Comparison of ENCODE assay signal across 11 mouse cellular contexts in the genomic region with DNA sequence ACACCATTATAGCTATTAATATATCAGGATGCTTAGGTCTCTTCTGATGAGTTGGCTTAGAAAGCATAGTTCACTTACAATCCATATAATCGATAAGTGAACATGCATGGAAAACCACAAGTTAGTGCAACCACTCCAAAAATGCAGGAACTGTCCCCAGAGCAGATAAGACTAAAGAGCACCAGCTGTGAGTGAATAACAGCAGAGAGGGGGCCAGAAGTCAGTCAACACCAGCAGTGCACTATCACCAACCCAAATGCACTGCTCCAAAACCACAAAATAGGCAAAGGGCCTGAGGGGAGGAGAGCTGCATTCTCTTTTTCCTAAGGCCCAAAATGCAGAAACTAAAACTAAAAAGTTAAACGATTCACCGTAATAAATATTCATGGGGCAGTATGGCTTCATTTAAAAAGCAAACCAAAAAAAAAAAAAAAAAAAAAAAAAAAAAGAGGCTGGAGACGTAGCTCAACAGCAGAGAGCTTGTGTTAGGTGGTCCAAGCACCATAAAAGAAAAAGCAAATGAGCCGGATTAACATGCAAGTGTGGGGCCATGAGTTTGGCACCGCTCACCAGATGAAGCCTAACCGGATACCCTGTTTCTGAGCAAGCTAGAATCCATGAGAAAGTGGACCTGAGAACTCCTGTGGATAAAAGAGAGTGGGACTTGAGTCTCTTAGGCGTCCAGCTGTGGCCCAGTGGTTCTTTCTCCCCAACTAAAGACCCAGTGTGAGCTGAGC. TPM values are rescaled to one million over a fixed set of nuclear protein-coding genes. Genes with fewer than 3 reads are reported as not detected.
DNase-seq lines count a peak whose midpoint lies in the region; ATAC-seq and TF ChIP-seq lines count a peak whose summit lies in the region.
"Had no signal": no experiment of that assay in that cellular context is flagged by ENCODE, and none has a peak within 500 bp of the region (broad histone marks: within the 10 kb centered on the region; RNA-seq: fewer than 3 reads in every experiment).

No protein-coding gene starts in this region.

- DNase-seq in thymus, postnatal 14 days, result peak; percentile 43
- DNase-seq in thymus, postnatal 10 days (ENCODE audit: low spot score in 2 of 2), result no peak
- DNase-seq in limb, embryonic 10.5 days (ENCODE audit: low spot score), result no peak
- DNase-seq in cerebellum, postnatal 36 days, result no peak
- no peak for DNase-seq in cerebellum, adult 2 months
- no peak for DNase-seq in left cerebral cortex, adult 11 months (ENCODE audit: low spot score)
- DNase-seq: lung, adult 2 months; retina, postnatal 1 day had no signal

- TF ChIP-seq CTCF in cerebellum, adult 2 months (IDR thresholded peaks at IDR 0.05; ENCODE audit: borderline replicate concordance, insufficient read depth, low read depth, low read length), result no peak

- 62% methylated on average over 8 of the region's 8 CpGs for WGBS in heart, embryonic 13.5 days
- WGBS in heart, embryonic 11.5 days (ENCODE audit: insufficient replicate concordance), result 70% methylated on average over 8 of the region's 8 CpGs
- WGBS in limb, embryonic 10.5 days, result 79% methylated on average over 8 of the region's 8 CpGs
- 70% methylated on average over 8 of the region's 8 CpGs for WGBS in cerebellum, adult 2 months

- H3K36me3 ChIP-seq in heart, embryonic 13.5 days, result no peaks in the 10 kb centered on the region
- no peaks in the 10 kb centered on the region for H3K36me3 ChIP-seq in heart, embryonic 11.5 days (ENCODE audit: control insufficient read depth, insufficient read depth, low read length)
- no peaks in the 10 kb centered on the region for H3K36me3 ChIP-seq in limb, embryonic 10.5 days

- H3K27me3 ChIP-seq in heart, embryonic 13.5 days (replicated peaks), result 0 out of 2 replicates have a peak, but pooled peaks cover 9% of the 10 kb centered on the region
- no peaks in the 10 kb centered on the region for H3K27me3 ChIP-seq in heart, embryonic 11.5 days (ENCODE audit: control insufficient read depth, insufficient read depth, low read length)
- no peaks in the 10 kb centered on the region for H3K27me3 ChIP-seq in limb, embryonic 10.5 days (ENCODE audit: low read depth, poor library complexity, severe bottlenecking)
- no peaks in the 10 kb centered on the region for H3K27me3 ChIP-seq in cerebellum, adult 2 months (ENCODE audit: control insufficient read depth, insufficient read depth, low read length)

- no peak overlapping the region for H3K9ac ChIP-seq in heart, embryonic 13.5 days
- no peak overlapping the region for H3K9ac ChIP-seq in heart, embryonic 11.5 days (ENCODE audit: low read depth, low read length)

- ATAC-seq in heart, embryonic 13.5 days (ENCODE audit: extremely low read depth, insufficient number of reproducible peaks, low FRiP score, low TSS enrichment), result no peak
- ATAC-seq in heart, embryonic 11.5 days (replicated peaks; ENCODE audit: insufficient number of reproducible peaks, low FRiP score, low TSS enrichment), result no peak
- ATAC-seq: CD4-positive, CD25-positive, alpha-beta regulatory T cell, adult 4 months had no signal

- H3K4me3 ChIP-seq in heart, embryonic 13.5 days, result no peak overlapping the region
- no peak overlapping the region for H3K4me3 ChIP-seq in heart, embryonic 11.5 days (ENCODE audit: low read depth, low read length)
- H3K4me3 ChIP-seq in limb, embryonic 10.5 days, result no peak overlapping the region
- no peak overlapping the region for H3K4me3 ChIP-seq in cerebellum, adult 2 months (replicated peaks; ENCODE audit: insufficient read depth, low read depth, low read length)

- H3K9me3 ChIP-seq in heart, embryonic 13.5 days, result no peaks in the 10 kb centered on the region
- H3K9me3 ChIP-seq in heart, embryonic 11.5 days (replicated peaks; ENCODE audit: control insufficient read depth, low read length), result no peaks in the 10 kb centered on the region
- no peaks in the 10 kb centered on the region for H3K9me3 ChIP-seq in limb, embryonic 10.5 days (replicated peaks)

- H3K4me2 ChIP-seq in heart, embryonic 13.5 days, result no peak overlapping the region
- no peak overlapping the region for H3K4me2 ChIP-seq in heart, embryonic 11.5 days

- no peak for TF ChIP-seq POLR2A in cerebellum, adult 2 months (IDR thresholded peaks at IDR 0.05; ENCODE audit: borderline replicate concordance, insufficient read depth, low read length)

- 0 out of 2 replicates have a peak overlapping the region, but pooled peaks have one; percentile 5 for H3K27ac ChIP-seq in heart, embryonic 13.5 days (replicated peaks)
- no peak overlapping the region for H3K27ac ChIP-seq in heart, embryonic 11.5 days (ENCODE audit: low read depth, low read length)
- H3K27ac ChIP-seq in limb, embryonic 10.5 days, result peak overlapping the region; percentile 42; the same call in 1 of the 2 replicates
- H3K27ac ChIP-seq in cerebellum, adult 2 months (ENCODE audit: insufficient read depth, low read length), result no peak overlapping the region

- H3K4me1 ChIP-seq in heart, embryonic 13.5 days, result peaks cover 3% of the 10 kb centered on the region; the same call in 1 of the 2 replicates
- no peaks in the 10 kb centered on the region; the same call in 1 of the 2 replicates for H3K4me1 ChIP-seq in heart, embryonic 11.5 days (ENCODE audit: control insufficient read depth, insufficient read depth, low read length)
- H3K4me1 ChIP-seq in limb, embryonic 10.5 days, result peaks cover 47% of the 10 kb centered on the region
- no peaks in the 10 kb centered on the region; the same call in none of the 2 replicates for H3K4me1 ChIP-seq in cerebellum, adult 2 months (ENCODE audit: control insufficient read depth, insufficient read depth, low read length)

RNA-seq across cellular contexts. Expression of a gene that starts 12.2 kb away (rescaled TPM):
- 12.6 and 22.5 TPM in 2 replicates for polyA plus RNA-seq in heart, embryonic 13.5 days (2015; fragmentation: Nextera tagmentation; extraction: Ambion mirVana)
- 17.5 and 26.3 TPM in 2 replicates for polyA plus RNA-seq in heart, embryonic 11.5 days (2014; fragmentation: Nextera tagmentation; extraction: Ambion mirVana)
- polyA plus RNA-seq in limb, embryonic 10.5 days (2016; fragmentation: Nextera tagmentation; extraction: Ambion mirVana), result 9.5 and 14.8 TPM in 2 replicates
- 41.5 and 45.1 TPM in 2 replicates for polyA plus RNA-seq in cerebellum, adult 2 months (2012; rRNA removed)

Comparison
In these comparisons a context has a peak if more than half of its experiments do, and no peak if none do; other contexts are left out.
1. H3K27ac ChIP-seq: peak in heart, embryonic 13.5 days (single experiment) and limb, embryonic 10.5 days (single experiment); none in heart, embryonic 11.5 days (single experiment) and cerebellum, adult 2 months (single experiment).